Mouse (Mus musculus): ENCODE data around the gene Kdelr2.

Gene Kdelr2

DNA sequence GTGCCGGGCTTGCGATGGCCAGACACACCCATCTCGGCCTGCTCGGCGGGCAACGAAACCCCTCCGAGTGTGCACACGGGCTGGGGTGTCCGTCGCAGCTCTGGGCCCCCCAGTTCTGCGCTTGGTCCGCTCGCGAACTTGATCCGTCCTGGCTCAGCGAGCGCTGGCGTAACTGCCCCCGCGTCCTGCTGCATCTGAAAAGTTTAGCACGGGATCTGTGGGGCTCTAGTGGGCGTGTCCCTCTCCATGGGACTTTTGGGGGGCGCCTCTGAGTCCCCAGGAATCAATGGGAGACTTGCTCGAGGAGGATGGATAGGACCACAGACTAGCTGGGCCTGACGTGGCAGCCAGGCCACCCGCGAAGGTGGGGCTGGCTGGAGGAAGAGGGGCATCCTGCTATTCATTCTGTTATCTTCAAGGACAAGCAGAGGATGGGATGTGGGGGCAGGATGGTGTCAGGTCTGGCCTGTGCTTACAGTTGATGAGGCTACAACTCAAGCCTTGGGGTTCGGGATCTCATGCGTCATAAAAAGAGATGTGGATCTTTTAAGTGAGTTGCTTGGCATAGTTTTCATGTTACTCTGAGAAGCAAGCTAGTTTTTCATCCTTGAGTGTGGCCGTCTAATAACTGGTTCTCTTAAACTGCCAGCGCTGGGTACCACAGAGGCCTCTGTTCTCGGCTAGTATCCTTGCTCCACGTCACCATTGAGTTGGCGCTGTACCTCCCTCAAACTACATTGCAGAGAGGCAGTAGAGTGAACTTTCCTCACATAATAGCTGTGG lies 701 bp downstream of the Kdelr2 start:
- DNase-seq: peak; percentile 42

DNA sequence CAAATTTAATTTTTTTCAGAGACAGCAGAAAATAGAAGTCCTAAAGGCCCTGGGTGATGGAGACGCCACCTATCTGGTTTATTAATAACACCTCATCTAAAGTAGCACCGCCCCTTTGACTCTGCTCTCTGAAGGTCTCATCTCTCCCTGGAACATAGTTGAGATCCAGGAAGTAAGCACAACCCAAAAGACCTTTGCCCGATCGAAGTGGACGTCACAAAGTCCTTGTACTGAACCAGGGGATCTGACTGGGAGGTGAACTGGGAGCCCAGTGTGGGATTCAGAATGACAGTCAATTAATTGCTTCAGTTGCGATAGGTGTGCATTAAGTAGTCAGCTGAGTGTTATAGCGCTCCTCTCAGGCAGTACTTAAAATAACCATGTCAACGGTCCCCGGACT lies 1.6 kb downstream of the Kdelr2 start:
- DNase-seq: no peak

DNA sequence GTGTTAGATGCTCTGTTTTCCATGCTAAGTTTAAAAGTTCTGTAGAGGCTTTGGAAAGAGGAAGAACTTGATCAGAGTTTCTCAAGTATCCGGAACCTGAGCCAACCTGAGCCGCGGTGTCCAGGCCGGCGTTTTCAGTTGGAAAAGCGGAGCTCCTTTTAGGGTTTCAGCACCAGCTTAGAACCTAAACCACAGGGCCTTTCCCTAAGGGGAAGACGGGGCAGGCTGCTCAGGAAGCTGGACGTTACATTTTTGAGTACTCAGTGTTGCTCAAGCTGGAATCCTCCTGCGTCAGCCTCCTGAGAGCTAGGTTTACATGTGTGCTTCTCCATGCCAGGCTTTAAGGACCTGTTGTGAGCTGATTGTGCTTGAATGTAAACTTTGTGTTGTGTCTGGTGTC lies 2.9 kb downstream of the Kdelr2 start:
- no peak for DNase-seq

DNA sequence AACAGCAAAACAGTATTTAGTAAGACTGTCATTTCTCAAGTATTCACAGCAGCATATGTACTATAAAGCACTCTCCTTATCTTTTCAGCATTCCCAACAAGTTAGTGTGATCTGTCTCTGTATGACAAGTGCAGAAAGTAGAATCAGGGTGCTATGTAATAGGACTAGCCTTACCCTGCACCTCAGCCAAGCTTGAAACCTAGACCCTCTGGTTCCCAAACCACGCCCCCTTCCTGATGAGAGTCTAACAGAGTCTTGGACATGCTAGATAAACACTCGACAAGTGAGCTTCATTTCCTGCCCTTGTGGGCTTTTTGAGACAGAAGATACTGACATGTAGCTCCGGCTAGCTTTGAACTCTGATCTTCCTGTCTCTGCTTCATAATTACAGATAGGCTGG lies 5.6 kb downstream of the Kdelr2 start:
- no peak for DNase-seq

DNA sequence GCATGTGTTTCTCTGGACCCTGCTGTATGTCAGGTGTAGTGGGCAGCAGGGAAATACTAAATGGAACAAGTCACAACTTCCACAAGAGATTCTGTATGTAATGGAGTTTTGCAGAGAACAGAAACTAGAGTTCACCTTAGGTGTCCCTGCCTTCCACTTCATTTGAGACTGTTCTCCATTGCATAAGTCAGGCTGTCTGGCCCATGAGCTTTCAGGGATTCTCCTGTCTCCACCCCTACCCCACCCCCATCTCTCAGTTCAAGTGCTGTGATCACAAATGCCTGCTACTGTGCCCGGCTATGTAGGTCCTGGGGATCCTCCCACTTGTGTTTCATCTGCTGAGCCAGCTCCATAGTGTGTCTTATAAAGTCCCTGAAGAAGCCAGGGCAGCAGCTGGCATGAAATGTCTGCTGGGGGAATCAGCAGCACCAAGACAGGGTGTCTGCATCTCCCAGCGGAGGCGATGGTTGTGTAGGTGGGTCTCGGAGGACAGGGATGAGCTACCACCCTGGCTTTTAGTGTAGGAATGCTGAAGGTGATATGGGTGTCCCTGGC lies 7.3 kb downstream of the Kdelr2 start:
- no peak for DNase-seq

DNA sequence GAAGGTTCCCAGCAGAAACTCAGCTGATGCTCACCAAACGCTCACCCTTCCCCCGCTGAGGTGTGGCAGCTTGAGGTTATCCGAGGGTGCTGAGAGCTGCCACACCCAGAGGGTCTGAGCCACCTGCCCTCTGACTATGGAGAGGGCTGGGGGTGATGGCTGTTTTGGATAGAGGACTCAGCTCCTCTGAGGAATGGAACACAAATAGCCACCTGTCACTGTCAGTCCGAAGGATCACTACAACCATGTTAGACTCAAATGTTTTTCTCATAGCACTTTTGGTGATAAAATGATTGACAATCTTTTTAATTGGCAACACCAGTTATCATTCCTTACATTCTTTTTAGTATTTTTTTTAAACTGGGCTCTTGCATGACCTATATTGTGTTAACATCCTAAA lies 17.8 kb downstream of the Kdelr2 start:
- DNase-seq: no peak

DNA sequence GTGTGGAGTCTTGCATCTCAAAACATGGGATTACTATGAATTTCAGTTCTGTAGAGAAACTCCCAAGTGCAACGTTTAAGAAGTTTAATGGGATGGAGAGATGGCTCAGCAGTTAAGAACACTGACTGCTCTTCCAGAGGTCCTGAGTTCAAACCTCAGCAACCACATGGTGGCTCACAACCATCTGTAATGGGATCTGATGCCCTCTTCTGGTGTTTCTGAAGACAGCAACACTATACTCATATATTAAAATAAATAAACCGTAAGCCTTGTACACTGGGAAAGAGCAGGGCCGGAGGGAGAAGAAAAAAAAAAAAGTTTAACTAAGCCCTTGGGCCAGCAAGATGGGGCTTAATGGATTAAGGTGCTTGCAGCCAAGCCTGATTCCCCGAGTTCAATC lies 19.4 kb downstream of the Kdelr2 start:
- no peak for DNase-seq

DNA sequence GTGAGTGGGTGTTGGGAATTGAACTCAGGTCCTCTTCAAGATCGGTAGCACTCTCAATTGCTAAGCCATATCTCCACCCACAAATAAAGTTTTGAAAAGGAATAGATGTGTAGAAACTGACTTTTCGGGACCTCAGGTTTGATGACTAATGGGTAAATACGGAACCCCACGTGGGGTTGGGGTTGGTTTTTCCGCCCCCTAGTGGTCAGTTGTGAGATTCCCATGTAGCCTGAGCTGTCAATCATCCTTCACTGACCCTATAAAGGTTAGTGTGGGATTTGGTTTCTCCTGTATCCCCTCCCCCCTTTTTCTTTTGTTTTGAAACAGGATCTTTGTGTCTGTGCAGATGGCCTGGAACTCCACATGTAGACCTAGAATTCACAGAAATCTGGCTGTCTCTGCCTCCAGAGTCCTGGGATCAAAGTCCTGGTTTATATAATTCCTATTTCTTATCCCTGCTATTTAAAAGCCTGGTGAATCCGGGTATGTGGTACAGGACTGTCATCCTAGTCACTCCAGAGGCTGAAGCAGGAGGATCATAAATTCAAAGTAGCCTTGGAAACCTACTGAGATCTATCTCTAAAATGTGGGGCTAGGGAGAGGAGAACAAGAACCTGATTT lies 20.4 kb downstream of the Kdelr2 start:
- DNase-seq: peak; percentile 28

DNA sequence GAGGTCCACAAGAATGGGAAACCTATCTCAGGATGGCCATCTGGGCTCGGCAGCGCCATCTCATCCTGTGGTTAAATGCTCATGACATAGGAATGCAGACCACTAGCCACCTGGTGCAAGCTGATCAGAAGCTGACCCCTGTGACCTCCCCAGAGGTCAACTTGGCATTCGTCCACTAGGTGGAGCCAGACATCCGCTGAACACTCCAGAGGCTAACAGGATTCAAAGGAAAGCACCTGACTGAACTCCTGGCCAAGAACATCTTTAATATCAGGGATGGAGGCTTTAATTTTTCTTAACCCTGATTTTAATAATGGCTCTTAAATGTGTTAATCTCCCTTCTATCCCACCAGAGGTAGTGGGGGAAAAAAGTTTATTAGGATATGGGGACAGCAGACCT lies 30.8 kb downstream of the Kdelr2 start:
- peak; percentile 21 for DNase-seq

DNA sequence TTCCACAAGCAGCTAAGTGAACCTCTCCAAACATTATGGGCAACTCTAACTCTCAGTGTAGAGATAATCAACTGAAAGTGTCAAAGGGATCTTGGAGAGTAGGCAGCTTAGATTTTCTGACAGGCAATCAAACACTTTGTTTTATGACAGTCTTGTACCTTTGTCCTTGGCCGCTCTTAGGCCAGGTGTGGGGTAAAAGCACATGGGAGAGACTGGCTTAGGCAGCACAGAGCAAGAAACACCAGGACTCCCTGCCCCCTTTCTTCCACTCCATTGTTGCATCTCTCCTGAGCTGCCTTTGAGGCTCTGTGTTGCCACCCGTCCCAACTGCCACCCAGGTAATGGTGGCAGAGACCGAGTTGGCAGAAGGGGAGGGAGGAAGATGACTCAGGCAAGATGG lies 37.7 kb downstream of the Kdelr2 start:
- no peak for DNase-seq

DNA sequence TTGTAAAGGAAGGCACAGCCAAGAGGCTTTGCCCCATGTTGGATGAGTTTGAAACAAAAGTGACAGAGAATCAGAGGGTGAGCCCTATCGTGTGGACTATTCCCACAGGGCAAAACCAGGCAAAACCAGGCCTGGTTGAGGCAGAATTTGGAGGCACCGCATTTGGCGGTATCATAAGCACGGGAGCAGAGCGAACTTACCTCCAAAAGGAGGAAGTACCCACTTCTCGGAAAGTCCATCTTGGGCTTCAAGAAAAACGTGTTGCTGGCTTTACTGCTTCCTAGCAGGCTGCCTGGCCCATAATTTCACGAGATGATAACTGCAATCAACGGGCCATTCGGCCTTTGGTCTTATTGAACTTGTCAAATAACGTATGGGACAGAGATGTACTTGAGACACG lies 38.1 kb downstream of the Kdelr2 start:
- DNase-seq: no peak

DNA sequence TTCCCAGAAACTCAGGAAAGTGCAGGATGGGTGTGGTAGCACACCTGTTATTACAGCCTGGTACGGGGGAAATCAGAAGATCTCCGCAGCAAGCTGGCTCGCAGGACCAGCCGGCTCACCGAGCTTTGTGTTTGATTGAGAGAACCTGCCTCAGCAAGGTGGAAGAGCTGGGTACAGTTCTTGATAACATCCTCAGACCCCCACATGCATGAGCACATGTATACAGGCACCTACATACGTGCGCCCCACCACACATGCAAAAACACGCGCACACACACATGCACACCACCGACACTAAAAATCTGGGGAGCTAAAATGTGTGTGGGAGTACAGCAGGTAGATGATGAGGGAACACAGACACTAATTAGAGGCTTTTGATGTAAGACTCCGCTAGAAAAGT lies 60.0 kb downstream of the Kdelr2 start:
- no peak for DNase-seq

DNA sequence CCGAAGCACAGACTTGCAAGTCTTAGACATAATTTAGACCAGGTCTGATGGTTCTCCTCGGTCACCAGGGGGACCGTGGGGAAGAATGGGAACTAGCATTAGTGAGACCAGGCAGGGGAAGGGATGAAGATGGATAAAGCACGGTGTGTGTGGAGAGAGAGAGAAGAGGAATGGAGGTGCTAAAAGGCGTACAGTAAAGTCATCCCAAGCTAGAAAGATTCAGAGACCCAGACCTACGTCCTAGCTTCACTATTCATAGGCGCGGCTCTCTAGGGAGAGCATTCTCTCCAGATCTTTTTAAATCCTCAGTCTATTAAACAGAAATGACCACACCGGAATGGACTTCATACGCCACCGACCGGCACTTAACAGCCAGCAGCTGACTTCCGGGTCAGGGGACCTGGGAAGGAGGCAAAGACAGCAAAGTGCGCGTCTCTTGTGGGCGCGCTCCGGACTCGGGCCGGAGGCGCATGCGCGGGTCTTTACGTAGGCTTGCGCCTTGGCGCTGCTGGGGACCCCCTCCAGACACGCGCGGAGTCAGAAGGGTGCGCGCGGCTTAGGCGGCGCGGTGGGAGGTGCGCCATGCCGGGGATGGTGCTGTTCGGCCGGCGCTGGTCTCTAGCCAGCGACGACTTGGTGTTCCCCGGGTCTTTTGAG lies 60.6 kb downstream of the Kdelr2 start, which contains the start of gene Daglb:
Daglb (plus strand) TSS at position 485 of the 657 bp plus-strand sequence.
- DNase-seq: peak; percentile 91

DNA sequence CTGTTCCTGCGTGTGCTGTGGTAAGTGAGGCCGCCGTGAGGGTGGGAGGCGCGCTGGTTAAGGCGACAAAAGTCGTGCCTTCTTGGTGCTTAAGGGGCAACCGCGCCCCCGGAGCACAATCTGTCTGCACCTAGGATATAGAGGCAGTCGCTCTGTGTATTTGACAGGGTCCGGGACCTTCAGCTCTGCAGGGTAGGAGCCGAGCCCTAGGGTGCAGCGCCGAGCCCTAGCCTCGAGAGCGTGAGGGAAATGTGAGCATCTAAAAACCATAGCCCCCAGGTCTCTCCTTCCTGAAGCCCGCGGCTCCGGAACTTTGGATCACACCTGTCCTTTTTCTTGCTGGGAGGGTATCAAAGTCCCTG lies 61.1 kb downstream of the Kdelr2 start:
- DNase-seq: no peak

DNA sequence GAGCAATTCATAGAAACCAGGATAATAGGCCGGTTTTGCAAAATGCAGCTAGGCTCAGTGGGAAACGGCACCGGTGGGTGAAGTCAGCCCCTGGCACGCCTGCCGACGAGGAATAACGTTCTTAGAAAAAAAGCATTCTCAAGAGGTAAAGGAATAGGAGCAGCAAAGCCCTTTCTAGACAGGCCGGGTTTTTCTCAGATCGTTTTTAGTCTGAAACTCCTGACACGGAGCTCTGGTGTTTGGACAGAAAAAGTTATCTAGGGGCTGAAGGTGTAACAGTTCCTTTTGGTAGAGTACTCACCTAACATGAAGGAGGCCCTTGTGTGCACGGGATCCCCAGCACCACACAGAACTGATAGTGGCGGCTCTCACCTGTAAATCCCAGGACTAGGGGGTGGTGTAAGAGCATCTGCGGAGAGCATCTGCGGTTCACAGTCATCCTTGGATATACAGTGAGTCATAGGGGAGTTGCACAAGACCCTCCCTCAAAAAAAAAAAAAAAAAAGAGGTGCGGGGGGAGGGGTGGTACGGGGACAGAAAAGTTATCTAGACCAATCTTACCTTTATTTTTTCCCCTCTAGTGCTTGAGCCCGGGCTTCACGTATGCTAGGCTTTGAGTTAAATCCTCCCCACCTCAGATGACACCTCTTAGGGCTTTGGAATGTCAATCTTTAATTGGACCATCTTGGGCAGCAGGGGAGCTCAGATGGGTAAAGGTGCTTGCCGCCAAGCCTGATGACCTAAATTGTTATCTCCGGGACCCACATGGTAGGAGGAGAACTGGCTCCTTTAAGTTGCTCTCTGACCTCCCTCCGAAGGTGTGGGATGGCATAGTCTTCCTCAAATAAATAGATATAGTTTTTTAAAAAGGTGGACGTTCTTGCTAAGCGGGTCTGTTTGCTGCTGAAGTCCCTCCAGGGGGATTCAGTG lies 61.8 kb downstream of the Kdelr2 start:
- DNase-seq: no peak

DNA sequence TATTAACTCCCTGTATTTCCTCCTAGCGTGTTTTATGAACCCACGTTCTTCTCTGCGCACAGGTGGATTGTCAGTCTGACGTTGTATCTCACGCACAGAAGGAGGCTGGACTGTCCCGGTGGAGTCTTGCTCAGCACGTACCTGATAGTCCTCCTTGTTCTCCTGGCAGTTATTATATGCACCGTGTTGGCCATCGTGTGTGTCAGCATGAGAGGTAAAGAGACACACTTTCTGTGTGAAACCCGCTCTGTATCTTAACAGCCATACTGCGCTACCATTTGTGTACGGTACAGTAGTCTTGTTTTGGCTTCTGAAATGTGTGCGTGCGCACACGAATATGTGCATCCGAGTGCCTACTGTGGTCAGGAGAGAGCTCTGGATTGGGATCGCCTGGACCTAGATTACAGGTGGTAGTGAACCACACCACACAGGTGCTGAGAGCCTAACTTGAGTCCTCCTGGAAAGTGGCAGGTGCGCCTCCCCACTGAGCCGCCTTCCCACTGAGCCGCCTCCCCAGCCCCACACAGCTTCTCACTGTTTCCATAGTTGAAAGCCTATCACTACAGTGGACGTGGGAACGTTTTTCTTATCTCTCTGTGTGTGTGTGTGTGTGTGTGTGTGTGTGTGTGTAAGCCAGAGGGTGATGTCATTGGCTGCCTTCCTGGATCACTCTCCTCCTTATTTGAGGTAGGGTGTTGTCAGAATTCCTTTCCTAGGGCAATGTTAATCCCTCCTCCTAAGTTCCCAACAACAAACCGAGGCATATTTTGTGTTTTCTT lies 63.4 kb downstream of the Kdelr2 start:
- no peak for DNase-seq

DNA sequence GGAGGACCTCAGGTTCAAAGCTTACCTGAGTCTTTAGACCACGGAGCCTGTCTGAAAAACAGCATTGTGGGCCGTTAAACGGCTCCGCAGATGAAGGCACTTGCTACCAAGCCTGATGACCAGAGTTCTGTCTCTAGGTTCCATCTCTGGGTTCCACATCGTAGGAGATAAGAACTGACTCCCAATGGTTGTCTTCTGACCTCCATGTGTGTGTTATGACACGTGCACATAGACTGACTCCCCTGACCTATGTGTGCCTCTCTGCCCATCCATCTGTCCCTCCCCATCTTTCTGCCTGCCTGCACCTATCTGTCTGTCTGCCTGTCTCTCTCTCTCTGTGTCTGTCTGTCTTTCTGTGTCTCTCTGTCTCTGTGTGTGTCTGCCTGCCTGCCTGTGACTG lies 64.3 kb downstream of the Kdelr2 start:
- no peak for DNase-seq

DNA sequence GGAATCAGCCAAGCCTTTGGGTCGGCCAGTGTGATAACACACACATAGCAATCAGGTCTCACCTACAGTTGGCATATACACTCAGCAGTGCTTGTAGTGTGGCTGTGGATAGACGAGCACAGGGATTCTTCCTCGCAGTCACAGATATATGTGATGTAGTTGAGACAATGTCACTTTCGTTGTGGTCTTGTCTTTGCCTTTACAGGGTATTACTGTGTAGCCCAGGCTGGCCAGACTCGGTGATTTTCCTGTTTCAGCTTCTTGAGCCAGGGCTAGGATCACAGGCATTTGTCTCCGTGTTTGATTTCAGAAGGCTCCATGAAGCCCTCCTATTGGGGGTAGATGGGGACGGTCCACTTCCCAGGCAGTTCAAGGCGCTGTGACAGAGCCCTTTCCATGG lies 66.0 kb downstream of the Kdelr2 start:
- no peak for DNase-seq

DNA sequence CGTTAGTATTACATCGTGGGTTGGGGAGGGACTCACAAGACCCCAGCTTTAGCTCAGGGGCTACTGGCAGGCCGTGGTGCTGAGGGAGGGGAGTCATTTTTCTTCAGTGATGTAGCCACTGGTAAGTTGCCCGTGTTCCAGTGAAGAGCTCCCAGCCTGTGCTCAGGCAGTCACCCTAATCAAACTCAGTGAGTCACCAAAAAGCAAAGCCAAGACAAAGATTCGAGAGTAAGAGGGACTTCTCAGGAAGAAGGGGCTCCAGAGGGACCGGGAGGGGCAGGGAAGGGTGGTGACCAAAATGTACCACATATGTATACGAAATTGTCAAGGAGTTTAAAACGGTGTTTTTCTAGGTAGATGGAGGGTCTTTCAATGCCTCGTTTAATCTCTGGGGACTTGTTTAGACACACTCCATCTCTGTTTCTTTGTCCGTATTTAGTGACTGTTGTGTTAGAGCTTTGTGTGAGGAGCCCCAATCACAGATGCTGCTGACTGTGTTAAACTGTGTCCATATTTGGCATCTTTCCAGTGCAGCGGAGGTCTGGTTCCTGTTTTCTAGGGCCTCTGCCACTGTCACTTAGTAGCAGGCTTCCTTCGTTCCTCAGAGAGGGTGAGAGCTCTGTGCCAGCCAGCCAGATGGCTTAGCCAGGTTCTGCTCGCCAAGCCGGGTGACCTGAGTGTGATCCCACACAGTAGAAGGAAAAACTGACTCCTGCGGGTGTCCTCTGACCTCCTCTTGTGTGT lies 67.0 kb downstream of the Kdelr2 start:
- peak; percentile 86 for DNase-seq

DNA sequence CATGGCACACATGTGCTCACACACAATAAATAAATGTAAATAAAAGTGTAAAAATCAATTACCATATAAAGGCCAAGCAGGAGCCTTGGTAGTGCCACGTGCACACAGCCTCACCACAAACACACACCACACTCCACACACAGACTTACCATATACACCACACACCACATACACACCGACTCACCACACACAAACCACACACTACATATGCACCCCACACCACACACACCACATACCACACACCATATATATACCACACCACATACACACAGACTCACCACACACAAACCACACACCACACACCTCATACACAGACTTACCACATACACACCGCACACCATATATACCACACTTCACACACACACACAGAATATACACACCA lies 67.5 kb downstream of the Kdelr2 start:
- no peak for DNase-seq
